Mouse (Mus musculus) midbrain, embryonic 14.5 days (tissue): Measurements from ENCODE around the gene Mia. TPM values are rescaled to one million over a fixed set of nuclear protein-coding genes. Genes with fewer than 3 reads are reported as not detected.

Experiments used
- ATAC-seq: fragments of 200-750 bp; cut with Nextera tagmentation; 2 replicates; pipeline ENCODE4 v1.8.0; 2017; ENCODE audit warnings: moderate number of reproducible peaks, moderate library complexity; ENCODE audit not compliant: low FRiP score, low TSS enrichment
- DNase-seq: peaks from one replicate; pipeline ENCODE4 v3.0.0-alpha.2; 2015
- H3K27ac ChIP-seq: fragments of 300-500 bp; sonication (generic); replicated peaks from 2 replicates; pipeline ENCODE4 v1.5.1; 2014; ENCODE audit warnings: mild to moderate bottlenecking, low read depth, low read length, moderate library complexity
- H3K27me3 ChIP-seq: fragments of 300-500 bp; sonication (generic); 2 replicates; pipeline ENCODE4 v1.6.1; 2014; ENCODE audit warnings: low read length, control low read depth, mixed read lengths; ENCODE audit not compliant: control insufficient read depth, insufficient read depth
- H3K36me3 ChIP-seq: fragments of 300-500 bp; sonication (generic); 2 replicates; pipeline ENCODE4 v1.6.1; 2014; ENCODE audit warnings: low read length, control low read depth; ENCODE audit not compliant: control insufficient read depth, insufficient read depth
- H3K4me1 ChIP-seq: fragments of 300-500 bp; sonication (generic); 2 replicates; pipeline ENCODE4 v1.6.1; 2014; ENCODE audit warnings: mild to moderate bottlenecking, antibody characterized with exemption, low read length, control low read depth; ENCODE audit not compliant: control insufficient read depth, insufficient read depth
- H3K4me2 ChIP-seq: fragments of 300-500 bp; sonication (generic); 2 replicates; pipeline ENCODE4 v1.6.1; 2014; ENCODE audit warnings: mild to moderate bottlenecking, low read length, moderate library complexity
- H3K4me3 ChIP-seq: fragments of 300-500 bp; sonication (generic); replicated peaks from 2 replicates; pipeline ENCODE4 v1.5.1; 2014; ENCODE audit warnings: low read depth, low read length
- H3K9ac ChIP-seq: fragments of 300-500 bp; sonication (generic); replicated peaks from 2 replicates; pipeline ENCODE4 v1.6.1; 2014; ENCODE audit warnings: mild to moderate bottlenecking, low read length, moderate library complexity
- H3K9me3 ChIP-seq: fragments of 300-500 bp; sonication (generic); 2 replicates; pipeline ENCODE4 v1.6.1; 2016; ENCODE audit warnings: low read length, control low read depth, mixed read lengths; ENCODE audit not compliant: control insufficient read depth
- WGBS: fragments of 180-500 bp; shearing (Covaris S2); extraction: QIAGEN DNeasy Blood & Tissue Kit; methylation state at CpG from one replicate; pipeline ENCODE4 v1.1.7; 2014; 5-methylcytosine and 5-hydroxymethylcytosine counted together
- polyA plus RNA-seq: library from polyadenylated mRNA; unstranded; fragments of >200 nt; fragmentation: Nextera tagmentation; extraction: Ambion mirVana; gene quantifications from 2 replicates; pipeline ENCODE4 v1.2.1, GENCODE M21; 2014

Gene Mia
- polyA plus RNA-seq = 6.8 and 8.1 TPM in 2 replicates

DNA sequence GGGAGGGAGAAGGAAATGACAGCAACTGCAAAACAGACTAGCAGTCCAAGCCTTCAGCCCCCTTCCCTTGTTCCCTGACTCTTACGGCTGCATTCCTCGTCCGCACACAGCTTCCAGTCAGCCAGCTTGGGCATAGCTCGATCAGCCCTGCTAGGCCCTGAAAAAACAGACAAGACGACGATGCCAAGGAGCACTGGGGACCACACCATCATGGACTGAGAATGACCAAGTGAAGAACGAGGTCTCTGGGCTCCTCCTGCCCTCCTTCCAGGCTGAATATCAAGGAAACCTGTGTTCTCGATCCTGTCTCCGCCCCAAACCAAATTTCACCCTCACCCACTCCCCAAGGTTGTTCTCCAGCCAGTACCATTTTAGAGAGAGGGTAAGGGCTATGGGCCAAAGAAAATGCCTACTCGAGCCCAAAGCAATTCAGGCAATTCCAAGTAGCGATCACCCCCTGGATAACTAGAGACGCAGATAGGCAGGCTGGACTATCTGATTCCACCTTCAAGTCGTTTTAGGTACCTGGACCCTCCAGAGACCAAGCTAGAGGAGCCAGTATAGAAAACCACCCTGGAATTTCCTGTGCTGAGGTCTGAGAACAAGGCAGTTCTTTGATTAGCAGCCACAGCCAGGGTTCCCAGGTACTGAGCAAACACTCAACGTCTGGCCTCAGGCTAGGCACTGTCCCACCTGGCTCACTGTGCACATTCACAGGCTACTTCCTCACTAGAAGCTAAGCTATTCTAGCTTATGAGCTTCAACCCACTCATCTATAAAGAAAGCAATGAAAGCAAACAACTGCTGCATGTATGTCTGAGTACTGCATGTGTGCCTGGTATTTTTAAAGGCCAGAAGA lies at the start of gene Mia, which contains the start of gene Gm21983:
Gene Mia, minus strand, starts transcription at position 321 of the 859 bp plus-strand sequence.
Gene Gm21983, minus strand, starts transcription at position 250 of the 859 bp plus-strand sequence.
- no peaks in the 10 kb centered on the region for H3K27me3 ChIP-seq
- DNase-seq = no peak
- no peak within 1 kb of the TSS for H3K4me3 ChIP-seq
- H3K9me3 ChIP-seq = no peaks in the 10 kb centered on the region
- H3K36me3 ChIP-seq = peaks cover 21% of the 10 kb centered on the region
- WGBS = 71% methylated on average over 14 of the region's 14 CpGs
- no peak for ATAC-seq
- peaks cover 14% of the 10 kb centered on the region for H3K4me1 ChIP-seq
- peak within 1 kb of the TSS; percentile 82 for H3K27ac ChIP-seq
- H3K9ac ChIP-seq = no peak within 1 kb of the TSS
- H3K4me2 ChIP-seq = 0 out of 2 replicates have a peak within 1 kb of the TSS, but pooled peaks have one; percentile 4

GRCm38 (mm10) chr7:27228865-27229264 lies 47.9 kb upstream of the Mia start:
- Histone ChIP-seq H3K4me2 (peak overlapping the region; percentile 93), H3K27me3 (no peaks in the 10 kb centered on the region), H3K4me1 (peaks cover 48% of the 10 kb centered on the region), H3K36me3 (no peaks in the 10 kb centered on the region), H3K9ac (peak overlapping the region; percentile 76; the same call in 1 of the 2 replicates), H3K9me3 (no peaks in the 10 kb centered on the region), H3K4me3 (peak overlapping the region; percentile 55), H3K27ac (peak overlapping the region; percentile 75)
- ATAC-seq = no peak
- DNase-seq = no peak
- 17% methylated on average over 6 of the region's 6 CpGs for WGBS

DNA sequence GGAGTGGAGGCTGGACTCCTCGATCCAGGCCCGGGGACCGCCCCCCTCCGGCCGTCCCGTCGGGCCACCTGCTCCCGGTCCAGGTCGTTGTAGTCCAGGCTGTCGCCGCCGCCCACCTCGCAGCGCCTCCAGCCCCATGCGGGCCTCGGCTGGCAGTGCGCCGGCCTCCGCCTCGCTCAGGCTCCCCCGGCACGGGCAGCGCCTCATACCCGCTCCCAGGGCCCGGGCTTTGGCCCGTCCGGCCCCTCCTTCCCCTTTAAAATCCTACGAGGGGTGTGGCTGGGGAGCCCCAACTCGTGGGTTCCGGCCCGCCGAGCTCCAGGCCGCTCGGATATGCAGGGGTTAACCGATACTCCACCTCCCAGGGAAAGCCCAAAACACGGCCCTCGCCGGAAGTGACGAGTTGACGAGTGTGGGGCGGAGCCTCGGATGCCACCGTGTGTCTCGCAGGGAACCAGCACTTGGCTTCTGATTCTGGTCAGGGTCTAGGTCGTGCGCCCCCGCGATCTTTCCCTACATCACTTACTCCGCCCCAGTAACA lies 47.4 kb upstream of the Mia start, which contains the start of gene Itpkc:
Gene Itpkc, minus strand, starts transcription at position 381 of the 541 bp plus-strand sequence.
- WGBS = under 1% methylated on average over 49 of the region's 49 CpGs
- peak; percentile 83 for ATAC-seq
- peak; percentile 97 for DNase-seq
- H3K9me3 ChIP-seq = no peaks in the 10 kb centered on the region
- peak within 1 kb of the TSS; percentile 76 for H3K9ac ChIP-seq
- H3K4me3 ChIP-seq = peak within 1 kb of the TSS; percentile 55
- H3K4me2 ChIP-seq = peak within 1 kb of the TSS; percentile 93
- no peaks in the 10 kb centered on the region for H3K27me3 ChIP-seq
- H3K27ac ChIP-seq = peak within 1 kb of the TSS; percentile 75
- H3K36me3 ChIP-seq = peaks cover 1% of the 10 kb centered on the region; the same call in 1 of the 2 replicates
- peaks cover 48% of the 10 kb centered on the region for H3K4me1 ChIP-seq

GRCm38 (mm10) chr7:27227676-27228075 lies 46.7 kb upstream of the Mia start:
- peak overlapping the region; percentile 93 for H3K4me2 ChIP-seq
- no peaks in the 10 kb centered on the region for H3K9me3 ChIP-seq
- peak overlapping the region; percentile 55 for H3K4me3 ChIP-seq
- H3K36me3 ChIP-seq = peaks cover 3% of the 10 kb centered on the region; the same call in 1 of the 2 replicates
- H3K4me1 ChIP-seq = peaks cover 46% of the 10 kb centered on the region
- H3K27ac ChIP-seq = peak overlapping the region; percentile 75; the same call in 1 of the 2 replicates
- DNase-seq (peak; percentile 11), ATAC-seq (no peak; the same call in 1 of the 2 replicates)
- 3% methylated on average over 10 of the region's 10 CpGs for WGBS
- no peaks in the 10 kb centered on the region for H3K27me3 ChIP-seq
- H3K9ac ChIP-seq = peak overlapping the region; percentile 76

DNA sequence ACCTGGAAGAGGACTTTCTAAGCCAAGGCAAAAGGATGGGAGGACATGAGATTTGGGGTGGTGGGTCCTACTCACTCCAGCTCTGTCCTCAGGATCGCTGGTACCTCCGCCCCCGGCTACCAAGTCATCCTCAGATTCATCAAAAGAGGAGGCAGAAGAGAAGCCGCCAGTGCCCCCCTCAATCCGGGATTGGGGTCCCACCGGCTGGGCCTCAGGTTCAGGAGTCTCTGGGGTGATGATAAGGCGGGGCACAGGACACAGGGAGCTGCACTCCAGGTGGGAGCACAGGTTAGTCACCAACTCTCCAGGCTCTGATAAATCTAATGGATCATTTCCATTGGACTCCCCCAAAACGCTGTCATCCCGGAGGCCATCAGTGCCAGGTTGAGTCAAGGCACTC lies 46.3 kb upstream of the Mia start:
- peak overlapping the region; percentile 93 for H3K4me2 ChIP-seq
- peak overlapping the region; percentile 55 for H3K4me3 ChIP-seq
- no peak for ATAC-seq
- 34% methylated on average over 9 of the region's 9 CpGs for WGBS
- no peaks in the 10 kb centered on the region for H3K9me3 ChIP-seq
- H3K36me3 ChIP-seq = peaks cover 3% of the 10 kb centered on the region; the same call in 1 of the 2 replicates
- H3K9ac ChIP-seq = peak overlapping the region; percentile 76
- no peak for DNase-seq
- no peak overlapping the region for H3K27ac ChIP-seq
- H3K27me3 ChIP-seq = no peaks in the 10 kb centered on the region
- H3K4me1 ChIP-seq = peaks cover 46% of the 10 kb centered on the region

GRCm38 (mm10) chr7:27224877-27225575 lies 44.1 kb upstream of the Mia start:
- Histone ChIP-seq H3K9me3 (no peaks in the 10 kb centered on the region), H3K27ac (no peak overlapping the region), H3K4me1 (peaks cover 46% of the 10 kb centered on the region), H3K36me3 (peaks cover 3% of the 10 kb centered on the region; the same call in 1 of the 2 replicates), H3K9ac (peak overlapping the region; percentile 76), H3K27me3 (no peaks in the 10 kb centered on the region), H3K4me3 (peak overlapping the region; percentile 55; the same call in 1 of the 2 replicates), H3K4me2 (peak overlapping the region; percentile 93)
- peak; percentile 5 for DNase-seq
- 81% methylated on average over 11 of the region's 11 CpGs for WGBS
- no peak for ATAC-seq

- H3K9me3 ChIP-seq = no peaks in the 10 kb centered on the region
- no peak for ATAC-seq
- H3K4me1 ChIP-seq = peaks cover 42% of the 10 kb centered on the region
- DNase-seq = no peak
- H3K4me3 ChIP-seq = no peak overlapping the region
- no peak overlapping the region for H3K9ac ChIP-seq
- WGBS = 94% methylated on average over 1 of the region's 1 CpGs
- peaks cover 20% of the 10 kb centered on the region for H3K36me3 ChIP-seq
- no peak overlapping the region for H3K27ac ChIP-seq
- H3K27me3 ChIP-seq = no peaks in the 10 kb centered on the region
- no peak overlapping the region for H3K4me2 ChIP-seq
These were observed 41.6 kb upstream of the Mia start for GRCm38 (mm10) chr7:27222538-27222937.

GRCm38 (mm10) chr7:27221939-27222338 lies 41.0 kb upstream of the Mia start:
- Histone ChIP-seq H3K27ac (no peak overlapping the region), H3K9ac (no peak overlapping the region), H3K36me3 (peaks cover 26% of the 10 kb centered on the region), H3K9me3 (no peaks in the 10 kb centered on the region), H3K4me1 (peaks cover 36% of the 10 kb centered on the region), H3K27me3 (no peaks in the 10 kb centered on the region), H3K4me3 (no peak overlapping the region), H3K4me2 (no peak overlapping the region)
- WGBS = 83% methylated on average over 6 of the region's 6 CpGs
- no peak for DNase-seq
- no peak for ATAC-seq
